Mouse (Mus musculus): ENCODE measurements around the gene Ptprd. TPM values are rescaled to one million over a fixed set of nuclear protein-coding genes. Genes with fewer than 3 reads are reported as not detected.
A peak's percentile ranks its signal among the peaks of the same experiment; 100 is the strongest.
"Not testable (repeated sequence)": the region's sequence is repeated elsewhere in the genome, so short reads cannot be mapped to it uniquely, and the experiment has no call there.

Gene Ptprd
- polyA plus RNA-seq, 1 experiment = 4.5 TPM

- WGBS = 89% methylated on average over 3 of the region's 3 CpGs
- no peak for DNase-seq (ENCODE audit: low read depth, low spot score)
These were observed 2028.7 kb downstream of the Ptprd start for GRCm38 (mm10) chr4:76183095-76183494.

- 57% methylated on average over 8 of the region's 8 CpGs for WGBS
- no peak for DNase-seq (ENCODE audit: low read depth, low spot score)
These were observed 2032.3 kb downstream of the Ptprd start for GRCm38 (mm10) chr4:76179497-76179896.

GRCm38 (mm10) chr4:76175086-76175485 lies 2036.7 kb downstream of the Ptprd start:
- DNase-seq (ENCODE audit: low read depth, low spot score) = no peak
- 91% methylated on average over 1 of the region's 1 CpGs for WGBS

- DNase-seq (ENCODE audit: low read depth, low spot score) = peak; percentile 72
- 14% methylated on average over 1 of the region's 1 CpGs for WGBS
These were observed 2056.0 kb downstream of the Ptprd start for GRCm38 (mm10) chr4:76155750-76156149.

- no peak for DNase-seq (ENCODE audit: low read depth, low spot score)
These were observed 2057.6 kb downstream of the Ptprd start for GRCm38 (mm10) chr4:76154190-76154589.

GRCm38 (mm10) chr4:76144925-76145324 lies 2066.8 kb downstream of the Ptprd start:
- 90% methylated on average over 4 of the region's 4 CpGs for whole genome bisulfite sequencing
- DNase-seq (ENCODE audit: low read depth, low spot score) = no peak

More at GRCm38 (mm10) chr4:76154190-76154589, 2057.6 kb downstream of the Ptprd start:
- WGBS = 68% methylated on average over 2 of the region's 2 CpGs

- 59% methylated on average over 2 of the region's 2 CpGs for WGBS
These were observed 2067.4 kb downstream of the Ptprd start for GRCm38 (mm10) chr4:76144333-76144732.

GRCm38 (mm10) chr4:76137901-76138300 lies 2073.9 kb downstream of the Ptprd start:
- WGBS = 83% methylated on average over 3 of the region's 3 CpGs

More at GRCm38 (mm10) chr4:76144333-76144732, 2067.4 kb downstream of the Ptprd start:
- DNase-seq (ENCODE audit: low read depth, low spot score) = no peak

GRCm38 (mm10) chr4:76136625-76137024 lies 2075.1 kb downstream of the Ptprd start:
- 95% methylated on average over 14 of the region's 14 CpGs for WGBS
- DNase-seq (ENCODE audit: low read depth, low spot score) = no peak

More at GRCm38 (mm10) chr4:76137901-76138300, 2073.9 kb downstream of the Ptprd start:
- DNase-seq (ENCODE audit: low read depth, low spot score) = no peak

GRCm38 (mm10) chr4:76091845-76092244 lies 2119.9 kb downstream of the Ptprd start:
- WGBS = 96% methylated on average over 4 of the region's 4 CpGs
- no peak for DNase-seq (ENCODE audit: low read depth, low spot score)

- DNase-seq (ENCODE audit: low read depth, low spot score) = no peak
These were observed 2121.9 kb downstream of the Ptprd start for GRCm38 (mm10) chr4:76089866-76090265.

GRCm38 (mm10) chr4:76076051-76076450 lies 2135.7 kb downstream of the Ptprd start:
- no peak for DNase-seq (ENCODE audit: low read depth, low spot score)
- 86% methylated on average over 1 of the region's 1 CpGs for WGBS

- 90% methylated on average over 3 of the region's 3 CpGs for WGBS
- DNase-seq (ENCODE audit: low read depth, low spot score) = no peak
These were observed 2138.5 kb downstream of the Ptprd start for GRCm38 (mm10) chr4:76073286-76073685.

- 94% methylated on average over 6 of the region's 6 CpGs for WGBS
- DNase-seq (ENCODE audit: low read depth, low spot score) = no peak
These were observed 2140.0 kb downstream of the Ptprd start for GRCm38 (mm10) chr4:76071720-76072119.

GRCm38 (mm10) chr4:76056836-76057235 lies 2154.9 kb downstream of the Ptprd start:
- DNase-seq (ENCODE audit: low read depth, low spot score) = no peak
- WGBS = 75% methylated on average over 2 of the region's 2 CpGs

- DNase-seq (ENCODE audit: low read depth, low spot score) = no peak
- 27% methylated on average over 2 of the region's 2 CpGs for WGBS
These were observed 2166.1 kb downstream of the Ptprd start for GRCm38 (mm10) chr4:76045650-76046049.

GRCm38 (mm10) chr4:76044802-76045201 lies 2167.0 kb downstream of the Ptprd start:
- no peak for DNase-seq (ENCODE audit: low read depth, low spot score)
- 89% methylated on average over 1 of the region's 1 CpGs for WGBS

GRCm38 (mm10) chr4:76037178-76037577 lies 2174.6 kb downstream of the Ptprd start:
- WGBS = 86% methylated on average over 4 of the region's 4 CpGs
- not testable (repeated sequence) for DNase-seq (ENCODE audit: low read depth, low spot score)

- WGBS = 91% methylated on average over 8 of the region's 8 CpGs
- no peak for DNase-seq (ENCODE audit: low read depth, low spot score)
These were observed 2186.0 kb downstream of the Ptprd start for GRCm38 (mm10) chr4:76025571-76026325.

- WGBS = 30% methylated on average over 3 of the region's 3 CpGs
- DNase-seq (ENCODE audit: low read depth, low spot score) = no peak
These were observed 2187.3 kb downstream of the Ptprd start for GRCm38 (mm10) chr4:76024502-76024821.

- no peak for DNase-seq (ENCODE audit: low read depth, low spot score)
- WGBS = 65% methylated on average over 13 of the region's 13 CpGs
These were observed 2187.8 kb downstream of the Ptprd start for GRCm38 (mm10) chr4:76023756-76024501.
